Mouse (Mus musculus) urinary bladder, postnatal 36 days (tissue): ENCODE measurements around the gene Rptor.

Experiments used
- DNase-seq, 2 experiments: peaks; one replicate each; pipeline ENCODE4 v3.0.0; 2022; ENCODE audit warnings: low spot score in 2 of 2, mixed read lengths in 1 of 2

Rptor gene

GRCm38 (mm10) chr11:119607464-119607863 is 4.8 kb downstream of the Rptor start:
- no peak for DNase-seq

DNA sequence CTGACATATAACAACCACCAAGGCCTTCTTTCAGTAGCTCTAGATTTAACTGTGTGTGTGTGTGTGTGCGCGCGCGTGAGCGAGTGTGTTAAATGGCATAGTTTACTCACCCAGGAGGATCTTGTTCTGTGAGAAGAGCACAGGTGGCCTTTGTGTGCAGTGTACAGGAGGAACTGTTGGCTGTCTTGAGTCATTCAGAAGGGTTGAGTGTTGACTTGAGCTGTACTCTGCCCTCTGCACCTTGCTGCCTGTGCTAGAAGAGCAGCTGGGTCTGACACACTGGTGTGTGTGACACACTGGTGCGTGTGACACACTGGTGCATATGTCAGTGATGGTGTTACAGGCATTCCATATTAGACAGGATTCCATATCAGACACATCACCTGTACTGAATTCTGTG is 8.8 kb downstream of the Rptor start:
- no peak for DNase-seq

DNA sequence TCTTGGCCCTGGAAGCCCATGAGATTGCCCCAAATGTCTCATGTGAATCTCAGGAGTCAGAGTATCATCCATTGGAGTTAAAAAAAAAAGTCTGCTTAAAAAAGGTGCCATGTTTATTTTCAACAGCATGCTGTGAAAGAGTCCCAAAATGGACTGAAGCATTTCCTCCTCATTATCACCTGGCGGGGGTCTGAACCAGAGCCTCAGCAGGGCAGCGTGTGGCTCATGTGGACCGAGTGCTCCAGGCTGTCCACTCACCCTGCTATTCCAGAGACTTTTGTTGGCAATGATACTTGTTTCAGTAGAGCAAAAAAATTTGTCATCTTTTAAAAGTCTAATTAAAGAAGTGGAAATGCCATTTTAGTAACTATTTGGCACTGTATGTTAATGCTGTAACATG is 9.5 kb downstream of the Rptor start:
- DNase-seq: no peak

DNA sequence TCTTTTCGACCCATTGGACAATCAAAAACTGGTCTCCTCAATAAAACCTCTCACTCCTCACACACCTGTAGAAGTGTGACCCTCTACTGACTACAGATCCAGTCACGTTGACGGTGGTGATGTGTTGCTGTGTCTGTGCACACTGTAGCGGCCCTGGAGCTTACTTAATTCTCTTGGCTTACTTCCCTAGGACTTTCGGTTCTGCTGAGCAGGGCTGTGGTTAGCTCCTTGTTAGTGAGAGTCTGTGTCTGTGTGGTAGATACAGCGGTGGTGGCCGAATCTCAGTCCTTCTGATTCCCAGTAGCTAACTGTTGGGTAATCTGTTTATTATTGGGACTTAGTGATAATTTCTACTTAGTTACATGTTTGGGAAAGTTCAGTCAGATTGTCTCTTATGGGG is 12.4 kb downstream of the Rptor start:
- DNase-seq: no peak

DNA sequence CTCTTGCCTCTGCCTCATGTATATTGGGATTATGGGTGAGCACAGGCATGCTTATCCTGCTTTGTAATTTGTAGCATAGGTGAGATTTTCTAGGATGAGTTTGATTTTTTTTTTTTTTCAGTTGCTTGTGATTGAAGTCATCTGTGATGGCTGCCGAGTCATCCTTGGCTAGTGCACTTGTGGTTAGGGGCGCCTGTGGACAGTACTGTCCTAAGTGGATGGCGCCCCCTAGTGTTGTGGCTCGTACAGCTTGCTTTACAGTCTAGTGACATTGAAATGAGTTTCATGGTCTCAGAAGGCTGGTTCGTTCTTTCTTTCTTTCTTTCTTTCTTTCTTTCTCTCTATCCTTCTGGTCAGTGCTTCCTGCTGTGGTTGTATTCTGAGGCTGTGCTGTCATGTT is 16.1 kb downstream of the Rptor start:
- DNase-seq: no peak

DNA sequence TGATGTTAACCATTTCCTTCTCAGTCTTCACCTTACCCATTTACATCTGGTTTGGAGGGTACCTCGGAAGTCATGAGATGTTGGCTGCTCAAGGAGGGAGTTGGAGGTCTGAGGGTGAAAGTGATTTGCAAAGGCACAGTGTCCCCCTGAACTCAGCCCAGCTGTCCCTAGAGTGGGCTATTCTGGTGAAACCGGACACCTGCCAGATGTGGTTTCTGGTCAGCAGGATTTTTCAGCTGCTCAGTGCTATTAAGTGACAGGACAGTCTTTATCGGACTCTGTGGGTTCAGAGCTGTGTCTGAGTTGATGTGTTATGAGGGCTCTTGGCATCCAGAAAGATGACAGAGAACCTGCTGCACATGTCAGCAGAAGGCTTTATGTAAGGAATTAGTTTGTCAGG is 18.6 kb downstream of the Rptor start:
- no peak for DNase-seq

DNA sequence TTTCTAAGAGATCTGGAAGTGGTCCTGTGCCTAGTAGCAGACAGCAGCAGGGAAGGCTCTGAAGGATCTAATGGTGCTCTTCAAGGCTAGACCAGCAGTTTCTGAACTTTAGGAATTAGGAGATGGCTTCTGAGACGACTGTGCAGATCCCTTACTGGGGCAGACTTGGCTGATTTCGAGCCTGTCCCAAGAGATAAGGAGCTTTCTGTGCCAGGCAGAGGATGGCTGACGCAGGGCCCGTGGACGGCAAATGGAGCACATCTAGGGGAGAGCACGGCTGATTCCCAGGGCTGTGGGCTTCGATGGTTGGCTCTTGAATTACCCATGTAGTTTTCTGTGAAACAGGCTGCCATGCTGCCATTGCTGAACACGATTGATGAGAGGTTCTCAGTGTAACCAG is 21.1 kb downstream of the Rptor start:
- no peak for DNase-seq

GRCm38 (mm10) chr11:119624401-119624800 is 21.7 kb downstream of the Rptor start:
- no peak for DNase-seq

DNA sequence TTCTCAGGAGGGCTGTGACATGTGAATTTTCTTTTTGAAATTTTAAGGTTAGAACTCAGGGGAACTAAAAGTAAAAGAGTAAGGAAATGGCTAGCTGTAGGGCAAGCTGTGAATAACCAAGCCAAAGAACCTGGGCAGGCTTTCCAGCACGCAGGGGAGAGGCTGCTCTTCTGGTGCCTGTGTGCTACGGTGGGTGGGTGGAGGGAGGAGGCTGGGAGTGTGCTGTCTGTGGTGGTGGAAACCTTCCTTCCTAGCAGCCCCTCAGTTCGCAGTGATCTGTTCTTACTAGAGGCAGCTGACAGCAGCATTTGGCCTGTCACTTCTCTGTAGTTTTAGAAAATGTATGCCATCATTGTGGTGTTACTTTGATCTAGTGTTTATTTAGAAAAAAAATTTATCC is 22.2 kb downstream of the Rptor start:
- no peak for DNase-seq

DNA sequence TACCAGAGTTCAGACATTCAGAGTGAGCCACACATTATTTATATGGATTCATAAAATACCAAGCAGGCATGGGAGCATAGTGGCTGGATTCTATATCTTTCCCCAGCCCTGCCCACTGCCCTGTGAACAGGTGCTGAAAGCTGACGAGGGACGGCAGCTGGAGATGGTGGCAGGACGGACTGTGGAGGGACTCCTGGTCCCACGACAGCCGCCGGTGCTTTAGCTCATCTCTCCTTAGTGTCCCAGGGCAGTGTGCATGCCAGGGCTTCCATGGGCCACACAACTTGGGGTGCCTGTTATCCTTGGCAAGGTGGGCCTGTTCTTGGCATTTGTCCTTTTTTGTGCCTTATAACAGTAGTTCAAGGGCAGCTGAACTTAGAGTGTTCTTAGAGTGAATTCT is 22.8 kb downstream of the Rptor start:
- DNase-seq: no peak

DNA sequence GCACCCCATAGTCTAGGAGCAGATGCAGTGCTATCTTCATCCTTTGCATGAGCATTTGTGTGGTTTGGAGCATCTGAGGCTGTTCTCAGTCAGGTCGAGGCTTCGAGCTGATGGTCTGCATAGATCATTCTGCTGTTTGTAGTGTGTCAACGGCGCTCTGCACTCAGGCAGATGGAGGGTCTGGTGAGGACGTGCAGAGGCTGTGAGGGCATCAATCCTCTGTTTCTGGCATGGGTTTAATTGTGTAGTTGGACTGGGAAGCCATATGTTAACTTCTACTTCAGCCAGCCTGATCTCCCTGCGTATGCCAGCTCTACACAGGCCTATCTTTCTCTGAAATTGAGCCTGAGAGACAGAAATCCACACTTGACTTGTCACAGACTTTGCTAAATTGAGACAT is 23.2 kb downstream of the Rptor start:
- DNase-seq: no peak

DNA sequence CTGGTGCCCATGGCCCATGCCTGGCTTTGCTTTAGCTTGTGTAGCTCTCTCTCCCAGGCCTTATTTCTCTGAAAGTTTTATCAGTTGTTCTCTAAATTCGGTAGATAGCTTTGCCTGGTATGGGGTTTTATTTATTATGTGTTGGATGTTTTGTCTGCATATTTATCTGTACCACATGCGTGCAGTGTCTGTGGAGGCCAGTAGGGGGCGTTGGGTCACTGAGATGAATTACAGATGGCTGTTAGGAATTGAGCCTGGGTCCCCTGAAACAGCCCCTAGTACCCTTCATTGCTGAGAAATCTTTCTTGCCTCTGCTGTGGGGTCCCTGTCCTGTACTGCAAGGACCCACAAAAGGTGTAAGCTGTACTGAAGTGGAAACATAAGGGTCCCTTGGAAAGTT is 24.5 kb downstream of the Rptor start:
- DNase-seq: no peak

- DNase-seq: no peak
These were observed 26.4 kb downstream of the Rptor start for GRCm38 (mm10) chr11:119629072-119629471.

- no peak for DNase-seq
These were observed 27.6 kb downstream of the Rptor start for GRCm38 (mm10) chr11:119630329-119630728.

DNA sequence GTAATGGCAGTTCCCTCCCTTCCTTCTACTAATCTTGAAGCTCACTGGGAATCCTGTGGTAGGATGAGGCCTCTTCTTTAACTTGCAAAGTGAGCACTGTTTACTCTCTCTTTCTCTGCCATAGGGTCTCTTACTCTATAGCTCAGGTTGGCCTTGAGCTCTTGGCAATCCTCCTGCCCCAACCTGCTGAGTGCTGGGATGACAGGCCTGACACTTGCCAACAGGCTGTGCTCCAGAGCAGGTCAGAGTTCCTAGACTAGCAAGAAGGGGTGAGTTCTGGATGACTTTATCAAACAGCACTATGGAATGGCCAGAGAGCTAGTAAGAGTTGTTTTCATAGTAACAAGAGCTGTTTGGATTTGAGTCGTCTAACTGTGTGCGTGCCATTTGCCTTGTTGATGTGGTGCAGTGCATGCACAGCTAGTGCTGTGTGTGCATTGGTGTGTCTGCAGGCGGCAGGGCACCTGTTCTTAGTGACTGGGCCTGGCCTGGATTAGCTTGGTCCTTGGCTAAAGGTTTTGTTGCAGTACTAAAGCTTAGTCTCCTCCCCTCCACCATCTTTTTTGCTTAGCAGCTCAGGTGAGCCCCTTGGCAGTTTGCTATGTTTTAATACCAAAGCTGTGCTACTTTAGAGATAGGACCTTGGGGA is 28.6 kb downstream of the Rptor start:
- no peak for DNase-seq

DNA sequence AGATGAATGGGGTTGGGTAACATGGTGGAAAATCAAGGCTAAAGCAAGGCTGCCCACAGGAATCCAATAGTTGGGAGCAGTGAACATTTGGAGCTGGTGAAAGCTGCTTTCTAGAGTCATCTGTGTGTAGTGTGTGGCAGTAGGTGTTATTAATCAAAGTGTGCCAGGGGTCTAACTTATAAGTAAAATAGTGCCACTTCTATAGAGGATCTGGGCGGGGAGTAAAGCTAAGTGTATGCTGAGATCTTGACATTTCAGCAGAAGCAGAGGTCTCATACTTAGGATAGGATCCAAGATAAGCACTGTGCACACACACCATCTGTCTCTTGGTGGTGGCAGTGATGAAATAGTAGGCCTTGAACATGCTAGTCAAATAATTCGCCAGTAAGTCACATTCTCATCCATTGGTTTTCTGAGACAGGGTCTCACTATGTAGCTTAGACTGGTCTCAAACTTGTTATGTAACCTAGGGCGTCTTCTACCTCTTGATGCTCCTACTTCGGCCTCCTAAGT is 33.7 kb downstream of the Rptor start:
- DNase-seq: no peak

GRCm38 (mm10) chr11:119637519-119637918 is 34.8 kb downstream of the Rptor start:
- no peak for DNase-seq

DNA sequence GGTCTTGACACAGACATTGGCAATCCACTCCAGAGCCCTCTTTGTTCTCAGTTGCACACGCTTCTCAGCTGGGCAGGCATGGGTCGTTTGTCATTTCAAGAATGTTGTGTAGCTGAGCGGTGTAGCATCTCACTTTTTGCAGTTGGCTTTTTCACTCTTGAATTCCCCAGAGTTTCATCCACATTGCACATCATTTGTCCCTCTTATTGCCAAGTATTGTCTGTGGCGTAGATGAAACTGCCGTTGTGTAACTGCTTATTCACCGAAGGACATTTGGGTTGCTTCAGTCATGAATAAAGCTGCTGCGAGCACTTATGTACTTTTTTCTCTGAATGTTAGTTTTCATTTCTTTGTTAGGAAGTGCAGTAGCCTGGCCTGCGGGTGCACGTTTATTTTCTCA is 37.8 kb downstream of the Rptor start:
- DNase-seq: no peak

DNA sequence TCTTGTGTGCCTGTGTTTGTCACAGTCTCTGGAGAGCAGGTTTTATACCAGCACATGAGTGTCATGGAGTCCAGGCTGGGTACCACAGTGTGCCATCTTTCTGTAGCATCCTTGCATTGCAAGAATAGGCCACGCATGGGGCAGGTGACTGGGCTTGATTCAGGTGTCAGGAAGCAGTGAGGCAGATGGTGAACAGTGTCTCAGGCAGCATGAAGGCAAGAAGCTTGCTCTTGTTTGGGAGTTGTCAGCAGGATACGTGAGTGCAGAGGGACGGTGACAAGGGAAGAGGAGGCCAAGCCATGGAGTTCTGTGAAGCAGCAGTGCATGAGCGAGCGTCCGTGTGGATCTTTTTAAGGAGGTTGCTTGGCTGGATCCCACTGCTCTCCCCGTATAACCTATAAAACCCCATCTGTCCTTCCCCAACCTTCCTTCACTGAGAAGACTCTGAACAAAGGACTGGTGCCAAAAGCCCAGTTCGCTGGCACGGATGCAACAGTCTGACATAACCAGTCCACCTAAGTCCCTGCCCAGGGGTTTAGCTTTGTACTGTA is 39.2 kb downstream of the Rptor start:
- no peak for DNase-seq

- no peak for DNase-seq
These were observed 40.6 kb downstream of the Rptor start for GRCm38 (mm10) chr11:119643347-119643746.

DNA sequence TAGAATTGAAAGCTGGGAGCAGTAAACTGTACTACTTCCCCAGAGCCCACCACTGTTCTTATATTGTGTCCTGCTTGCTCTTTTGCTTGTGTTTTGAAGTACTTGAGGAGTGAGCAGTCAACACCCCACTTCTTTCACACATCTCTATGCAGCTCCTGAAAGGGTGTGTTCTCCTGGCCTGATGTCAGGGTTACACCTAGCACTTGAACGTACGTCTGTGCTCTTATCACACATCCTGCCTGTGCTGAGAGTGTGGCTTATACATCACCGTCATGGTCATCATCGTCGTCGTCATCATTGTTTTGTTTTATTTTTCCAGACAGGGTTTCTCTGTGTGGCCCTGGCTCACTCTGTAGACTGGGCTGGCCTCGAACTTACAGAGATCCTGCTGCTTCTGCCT is 41.4 kb downstream of the Rptor start:
- no peak for DNase-seq

DNA sequence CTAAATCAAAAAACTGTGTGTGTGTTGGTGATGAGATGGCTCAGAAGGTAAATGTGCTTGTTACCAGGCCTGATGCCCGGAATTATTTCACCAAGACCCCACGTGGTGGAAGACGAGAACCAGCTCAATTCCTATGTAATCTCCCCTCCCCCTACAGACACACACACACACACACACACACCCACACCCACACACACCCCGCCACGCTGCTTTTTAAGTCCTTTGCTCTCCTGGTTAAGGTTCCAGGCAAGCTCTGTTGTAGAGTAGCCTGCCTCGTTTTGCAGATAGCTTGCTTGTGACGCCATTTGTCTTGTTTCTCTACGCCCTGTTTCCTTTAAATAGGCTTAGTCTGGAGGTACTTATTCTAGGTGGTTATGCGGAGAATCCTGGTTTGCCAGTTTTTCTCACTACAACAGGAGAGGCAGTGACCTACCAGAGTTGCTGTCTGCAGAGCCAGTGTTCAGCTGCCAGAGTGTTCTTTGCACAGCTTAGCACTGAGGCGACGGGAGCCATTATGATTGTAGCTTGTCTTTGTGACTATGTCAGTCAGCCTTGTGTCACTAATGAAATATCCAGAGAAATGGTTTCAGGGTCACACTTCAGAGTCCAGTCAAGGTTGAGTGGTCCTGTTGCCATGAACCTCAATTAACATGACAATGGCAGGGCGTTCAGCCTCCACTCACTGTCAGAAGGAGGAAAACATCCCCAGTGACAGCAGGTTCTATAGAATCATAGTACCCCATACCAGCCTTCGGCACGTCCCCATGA is 42.1 kb downstream of the Rptor start:
- no peak for DNase-seq

DNA sequence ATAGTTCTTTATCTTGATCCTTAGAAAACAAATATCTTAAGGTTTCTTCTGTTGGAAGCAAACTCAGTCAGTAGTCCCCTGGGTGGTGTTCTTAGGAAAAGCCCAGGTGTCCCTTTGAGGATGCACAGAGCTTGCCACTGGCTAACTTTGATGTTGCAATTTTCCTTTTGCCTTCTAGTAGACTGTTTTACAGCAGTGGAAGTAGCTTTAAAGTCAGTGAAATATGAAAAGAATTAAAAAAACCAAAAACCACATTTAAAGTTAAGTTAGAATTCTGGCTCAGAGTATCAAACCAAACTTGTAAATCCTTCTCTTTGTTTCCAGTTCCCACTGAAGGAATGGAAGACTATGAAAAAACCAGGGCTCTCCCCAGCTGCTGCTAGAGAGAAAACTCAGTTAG is 47.8 kb downstream of the Rptor start:
- no peak for DNase-seq
